Mouse (Mus musculus) testis, adult 2 months (tissue): ENCODE data around the gene I0C0044D17Rik. TPM values are rescaled to one million over a fixed set of nuclear protein-coding genes. Genes with fewer than 3 reads are reported as not detected.

Source experiments
- H3K27ac ChIP-seq: fragments of 200-500 bp; 2 replicates; pipeline ENCODE4 v1.5.1; 2012; ENCODE audit warnings: low read depth, low read length; ENCODE audit not compliant: control insufficient read depth, insufficient read depth
- H3K27me3 ChIP-seq: fragments of 200-500 bp; 2 replicates; pipeline ENCODE4 v1.6.1; 2012; ENCODE audit warnings: mild to moderate bottlenecking, low read length, moderate library complexity; ENCODE audit not compliant: control insufficient read depth, insufficient read depth
- H3K36me3 ChIP-seq: fragments of 200-500 bp; 2 replicates; pipeline ENCODE4 v1.6.1; 2012; ENCODE audit warnings: mild to moderate bottlenecking, low read length; ENCODE audit not compliant: control insufficient read depth, insufficient read depth
- H3K4me1 ChIP-seq: fragments of 200-500 bp; 2 replicates; pipeline ENCODE4 v1.6.1; 2012; ENCODE audit warnings: low read length; ENCODE audit not compliant: control insufficient read depth, insufficient read depth
- H3K4me3 ChIP-seq: fragments of 200-500 bp; 2 replicates; pipeline ENCODE4 v1.5.1; 2012; ENCODE audit warnings: low read depth, mild to moderate bottlenecking, low read length, moderate library complexity, mixed read lengths; ENCODE audit not compliant: control insufficient read depth
- CTCF ChIP-seq: fragments of 200-500 bp; IDR thresholded peaks from 2 replicates; pipeline ENCODE4 v1.5.1; 2012; ENCODE audit warnings: low read depth, mild to moderate bottlenecking, inconsistent platforms, low read length, moderate library complexity; ENCODE audit not compliant: control insufficient read depth, insufficient read depth, insufficient replicate concordance
- POLR2A ChIP-seq: fragments of 200-500 bp; IDR thresholded peaks from 2 replicates; pipeline ENCODE4 v1.6.1; 2012; ENCODE audit warnings: low read depth, mild to moderate bottlenecking, inconsistent platforms, low read length, moderate library complexity; ENCODE audit not compliant: control insufficient read depth
- polyA plus RNA-seq: library from polyadenylated mRNA; depleted of rRNA; stranded (reverse); fragments of >200 nt; gene quantifications from 2 replicates; pipeline ENCODE4 v1.2.3, GENCODE M21; 2012; rRNA removed

I0C0044D17Rik gene
- polyA plus RNA-seq, 1 experiment: not detected

DNA sequence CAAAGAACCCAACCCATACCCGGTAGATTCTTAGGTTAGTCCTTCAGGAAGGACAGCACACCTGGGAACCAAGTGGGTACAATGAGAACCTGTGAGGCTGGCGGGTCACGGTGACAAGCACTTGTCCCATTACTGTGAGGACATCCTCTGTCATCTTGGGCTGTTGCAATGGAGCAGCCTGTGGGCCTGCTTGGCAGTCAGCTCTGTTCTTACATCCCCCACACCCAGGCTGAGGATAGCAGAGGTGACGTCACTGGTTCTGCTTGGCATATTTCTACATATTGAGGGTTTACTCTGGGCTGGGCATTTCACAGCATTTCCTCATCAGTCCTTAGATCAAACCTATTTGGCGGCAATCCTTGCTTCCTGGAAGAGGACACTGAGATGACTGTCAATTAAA, 49.9 kb downstream of the I0C0044D17Rik start:
- no peaks in the 10 kb centered on the region for H3K36me3 ChIP-seq

More for the DNA sequence above, 49.9 kb downstream of the I0C0044D17Rik start:
- Histone ChIP-seq H3K27me3 (no peaks in the 10 kb centered on the region), H3K4me3 (no peak overlapping the region), H3K4me1 (peaks cover 6% of the 10 kb centered on the region), H3K27ac (no peak overlapping the region)
- TF ChIP-seq CTCF (no peak), POLR2A (no peak)

Other genes starting within 250 kb of the I0C0044D17Rik start
- gene L1td1, start 97.1 kb downstream of the I0C0044D17Rik start, polyA plus RNA-seq: 0.49 and 0.59 TPM in 2 replicates
- 0.19 and 0.22 TPM in 2 replicates for gene Kank4, start 6.3 kb downstream of the I0C0044D17Rik start, polyA plus RNA-seq
- 66.4 and 142 TPM in 2 replicates for gene Usp1, start 100.0 kb upstream of the I0C0044D17Rik start, polyA plus RNA-seq
- not detected in 2 replicates for gene Angptl3, start 207.1 kb upstream of the I0C0044D17Rik start, polyA plus RNA-seq